31 mouse cellular contexts compared by ENCODE assay signal in the genomic region with DNA sequence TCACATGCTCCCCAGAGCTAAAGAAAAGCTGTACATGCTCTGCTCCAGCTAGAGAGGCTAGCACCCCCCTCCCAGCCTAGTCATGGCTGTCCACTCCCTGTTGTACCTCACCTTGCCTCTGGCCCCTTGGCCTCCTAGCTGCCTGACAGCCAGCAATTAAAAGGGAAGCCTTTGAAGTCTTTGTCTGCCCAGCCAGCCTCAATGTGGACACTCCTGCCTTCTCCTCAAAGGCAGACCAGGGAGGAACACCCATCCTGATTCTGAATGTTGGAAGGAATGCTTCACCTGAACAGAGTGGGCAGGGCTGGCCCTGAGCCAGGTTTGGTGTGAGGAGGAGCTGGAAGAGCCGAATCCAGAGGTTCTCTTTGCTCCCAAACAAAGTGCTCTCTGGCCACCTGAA. TPM values are rescaled to one million over a fixed set of nuclear protein-coding genes. Genes with fewer than 3 reads are reported as not detected.
"Had no signal": no experiment of that assay in that cellular context is flagged by ENCODE, and none has a peak within 500 bp of the region (broad histone marks: within the 10 kb centered on the region; RNA-seq: fewer than 3 reads in every experiment).

No protein-coding gene starts in this region.

- H3K9me3 ChIP-seq: embryonic facial prominence, embryonic 10.5 days; embryonic facial prominence, embryonic 12.5 days; embryonic facial prominence, embryonic 13.5 days; embryonic facial prominence, embryonic 15.5 days; forebrain, embryonic 10.5 days; forebrain, embryonic 12.5 days; forebrain, embryonic 13.5 days; forebrain, embryonic 15.5 days had no signal

- H3K9ac ChIP-seq: embryonic facial prominence, embryonic 12.5 days; embryonic facial prominence, embryonic 13.5 days; embryonic facial prominence, embryonic 15.5 days; forebrain, embryonic 12.5 days; forebrain, embryonic 13.5 days; forebrain, embryonic 15.5 days; forebrain, postnatal 0 days had no signal

- H3K4me2 ChIP-seq: embryonic facial prominence, embryonic 12.5 days; embryonic facial prominence, embryonic 13.5 days; embryonic facial prominence, embryonic 15.5 days; forebrain, embryonic 12.5 days; forebrain, embryonic 13.5 days; forebrain, embryonic 15.5 days had no signal

- H3K27ac ChIP-seq: embryonic facial prominence, embryonic 10.5 days; embryonic facial prominence, embryonic 12.5 days; embryonic facial prominence, embryonic 13.5 days; embryonic facial prominence, embryonic 15.5 days; forebrain, embryonic 10.5 days; forebrain, embryonic 12.5 days; forebrain, embryonic 13.5 days; forebrain, embryonic 15.5 days; gastrocnemius, adult 2 months; heart, adult 2 months had no signal

- H3K27me3 ChIP-seq: forebrain, embryonic 15.5 days had no signal

- H3K36me3 ChIP-seq: embryonic facial prominence, embryonic 10.5 days; embryonic facial prominence, embryonic 12.5 days; embryonic facial prominence, embryonic 13.5 days; embryonic facial prominence, embryonic 15.5 days; forebrain, embryonic 10.5 days; forebrain, embryonic 12.5 days; forebrain, embryonic 15.5 days had no signal

- DNase-seq: cerebellum, adult 2 months; cerebellum, adult 8-10 months; cerebellum, adult 9-10 months; cerebellum, adult 9-11 months; cerebellum, postnatal 10 days; cerebellum, postnatal 14 days; cerebellum, postnatal 25 days; cerebellum, postnatal 36 days; embryo, embryonic 11 days; forebrain, postnatal 0 days; gastrocnemius, adult 2 months; gastrocnemius, postnatal 10 days; gastrocnemius, postnatal 14 days; gastrocnemius, postnatal 25 days; gastrocnemius, postnatal 36 days; heart, adult 18-20 months; heart, adult 2 months had no signal

- H3K4me3 ChIP-seq: embryonic facial prominence, embryonic 10.5 days; embryonic facial prominence, embryonic 12.5 days; embryonic facial prominence, embryonic 13.5 days; embryonic facial prominence, embryonic 15.5 days; erythroblast, embryonic 14.5 days; forebrain, embryonic 10.5 days; forebrain, embryonic 12.5 days; forebrain, embryonic 13.5 days; forebrain, embryonic 15.5 days; gastrocnemius, adult 2 months; heart, adult 2 months had no signal

- H3K4me1 ChIP-seq: embryonic facial prominence, embryonic 10.5 days; embryonic facial prominence, embryonic 12.5 days; embryonic facial prominence, embryonic 13.5 days; embryonic facial prominence, embryonic 15.5 days; forebrain, embryonic 12.5 days; forebrain, embryonic 13.5 days; forebrain, embryonic 15.5 days had no signal

- ATAC-seq: forebrain, embryonic 13.5 days; forebrain, embryonic 14.5 days; forebrain, embryonic 15.5 days; forebrain, embryonic 16.5 days; forebrain, postnatal 0 days had no signal

RNA-seq across cellular contexts. Expression of a gene that starts 12.4 kb away (rescaled TPM):
- total RNA-seq: common myeloid progenitor, adult 5-6 weeks; gastrocnemius, adult 18-20 months; gastrocnemius, postnatal 36 days; granulocyte monocyte progenitor cell, adult 5-6 weeks; heart, adult 18-20 months; heart, adult 2 months had no signal
- polyA plus RNA-seq: heart, adult 2 months had no signal
